Mouse (Mus musculus) CH12.LX (cell line): ENCODE data around the gene Usp39. TPM values are rescaled to one million over a fixed set of nuclear protein-coding genes. Genes with fewer than 3 reads are reported as not detected.
A peak's percentile ranks its signal among the peaks of the same experiment; 100 is the strongest.

Experiments
- DNase-seq: peaks from one replicate; pipeline ENCODE4 v3.0.0-alpha.2; 2013; ENCODE audit errors: extremely low read depth
- H3K27ac ChIP-seq: 2 replicates; pipeline ENCODE4 v1.5.1; 2012; ENCODE audit warnings: low read depth, mild to moderate bottlenecking, control low read depth, moderate library complexity; ENCODE audit not compliant: insufficient read depth
- H3K27me3 ChIP-seq: replicated peaks from 2 replicates; pipeline ENCODE3; 2012; ENCODE audit warnings: inconsistent platforms
- H3K36me3 ChIP-seq, 2 experiments: replicated peaks in 1 of 2; 2 replicates each; pipeline versions ENCODE3 to v1.6.1; 2012; ENCODE audit warnings: inconsistent platforms in 1 of 2, low read length in 1 of 2, mild to moderate bottlenecking in 1 of 2, mixed read lengths in 1 of 2, moderate library complexity in 1 of 2; ENCODE audit not compliant: control insufficient read depth in 1 of 2, insufficient read depth in 1 of 2
- H3K4me1 ChIP-seq, 2 experiments: 2 replicates each; pipeline ENCODE4 v1.6.1; 2012; ENCODE audit warnings: inconsistent platforms in 1 of 2, moderate library complexity in 1 of 2; ENCODE audit not compliant: insufficient read depth in 2 of 2, control insufficient read depth in 1 of 2
- H3K4me2 ChIP-seq: 2 replicates; pipeline ENCODE4 v1.6.1; 2012; ENCODE audit warnings: low read depth, mild to moderate bottlenecking, control low read depth; ENCODE audit not compliant: poor library complexity, insufficient read depth, severe bottlenecking
- H3K4me3 ChIP-seq, 3 experiments: fragments of 150-350 bp in 1 of 3; sonication (generic) in 1 of 3; replicated peaks in 1 of 3; 2 replicates each; pipeline versions ENCODE3 to v1.5.1; 2011 to 2012; ENCODE audit warnings: low read depth in 2 of 3, low read length in 2 of 3, mild to moderate bottlenecking in 2 of 3, moderate library complexity in 2 of 3, control low read depth in 1 of 3, improper control_type of control experiment in 1 of 3, inconsistent platforms in 1 of 3, mixed read lengths in 1 of 3; ENCODE audit not compliant: poor library complexity in 1 of 3
- H3K79me2 ChIP-seq: replicated peaks from 2 replicates; pipeline ENCODE4 v1.6.1; 2012; ENCODE audit warnings: mild to moderate bottlenecking, moderate library complexity; ENCODE audit not compliant: control insufficient read depth, poor library complexity, insufficient read depth, severe bottlenecking; ENCODE audit errors: extremely low read depth
- H3K9ac ChIP-seq: 2 replicates; pipeline ENCODE4 v1.6.1; 2012; ENCODE audit warnings: low read depth, mild to moderate bottlenecking, control low read depth, moderate library complexity; ENCODE audit not compliant: insufficient read depth
- H3K9me3 ChIP-seq: replicated peaks from 2 replicates; pipeline ENCODE3; 2012; ENCODE audit warnings: low read length, inconsistent platforms, mixed read lengths
- CHD2 ChIP-seq: IDR thresholded peaks from 2 replicates; pipeline ENCODE4 v1.6.1; 2011; ENCODE audit warnings: low read length, improper control_type of control experiment
- CTCF ChIP-seq, 2 experiments: IDR thresholded peaks in 1 of 2; conservative IDR thresholded peaks in 1 of 2; 2 replicates each; pipeline ENCODE4 v1.5.1; 2011 to 2012; ENCODE audit warnings: low read depth in 2 of 2, low read length in 2 of 2, improper control_type of control experiment in 1 of 2, inconsistent platforms in 1 of 2, mild to moderate bottlenecking in 1 of 2, moderate library complexity in 1 of 2
- ETS1 ChIP-seq: conservative IDR thresholded peaks from 2 replicates; pipeline ENCODE4 v1.6.1; 2012; ENCODE audit warnings: low read depth, mild to moderate bottlenecking, inconsistent platforms, low read length, improper control_type of control experiment, moderate library complexity
- GABPA ChIP-seq: IDR thresholded peaks from 2 replicates; pipeline ENCODE4 v1.6.1; 2012; ENCODE audit warnings: low read depth, low read length, improper control_type of control experiment, inconsistent platforms; ENCODE audit not compliant: insufficient replicate concordance
- HCFC1 ChIP-seq: IDR thresholded peaks from 2 replicates; pipeline ENCODE4 v1.6.1; 2012; ENCODE audit warnings: low read depth, mild to moderate bottlenecking, inconsistent platforms, low read length, improper control_type of control experiment
- IRF4 ChIP-seq: IDR thresholded peaks from 2 replicates; pipeline ENCODE4 v1.6.1; 2014; ENCODE audit warnings: low read depth, mild to moderate bottlenecking, inconsistent platforms, low read length, improper control_type of control experiment
- JUN ChIP-seq: IDR thresholded peaks from 2 replicates; pipeline ENCODE4 v1.6.1; 2011; ENCODE audit warnings: low read depth, mild to moderate bottlenecking, low read length, improper control_type of control experiment, moderate library complexity; ENCODE audit not compliant: insufficient read depth
- JUND ChIP-seq: conservative IDR thresholded peaks from 2 replicates; pipeline ENCODE4 v1.6.1; 2011; ENCODE audit warnings: low read depth, low read length, improper control_type of control experiment
- MAFK ChIP-seq: IDR thresholded peaks from 2 replicates; pipeline ENCODE4 v1.6.1; 2011; ENCODE audit warnings: low read length, improper control_type of control experiment; ENCODE audit not compliant: insufficient replicate concordance
- MAZ ChIP-seq: IDR thresholded peaks from 2 replicates; pipeline ENCODE4 v1.6.1; 2012; ENCODE audit warnings: low read depth, mild to moderate bottlenecking, inconsistent platforms, low read length, improper control_type of control experiment, moderate library complexity
- MEF2A ChIP-seq: IDR thresholded peaks from 2 replicates; pipeline ENCODE4 v1.6.1; 2014; ENCODE audit warnings: low read depth, mild to moderate bottlenecking, inconsistent platforms, low read length, improper control_type of control experiment, borderline replicate concordance
- MXI1 ChIP-seq: IDR thresholded peaks from 2 replicates; pipeline ENCODE4 v1.6.1; 2011; ENCODE audit warnings: mild to moderate bottlenecking, low read depth, low read length, improper control_type of control experiment
- MYC ChIP-seq: IDR thresholded peaks from 2 replicates; pipeline ENCODE4 v1.6.1; 2011; ENCODE audit warnings: low read depth, mild to moderate bottlenecking, improper control_type of control experiment, low read length
- POLR2A ChIP-seq: IDR thresholded peaks from 2 replicates; pipeline ENCODE4 v1.6.1; 2011; ENCODE audit warnings: low read depth, mild to moderate bottlenecking, improper control_type of control experiment, low read length
- POLR2AphosphoS2 ChIP-seq: IDR thresholded peaks from 2 replicates; pipeline ENCODE4 v1.6.1; 2011; ENCODE audit warnings: low read depth, low read length, improper control_type of control experiment
- RCOR1 ChIP-seq: conservative IDR thresholded peaks from 2 replicates; pipeline ENCODE4 v1.6.1; 2012; ENCODE audit warnings: low read depth, mild to moderate bottlenecking, inconsistent platforms, low read length, improper control_type of control experiment
- SIN3A ChIP-seq: IDR thresholded peaks from 2 replicates; pipeline ENCODE4 v1.6.1; 2012; ENCODE audit warnings: low read length, improper control_type of control experiment, inconsistent platforms
- SMC3 ChIP-seq: IDR thresholded peaks from 2 replicates; pipeline ENCODE4 v1.6.1; 2011; ENCODE audit warnings: low read depth, low read length, improper control_type of control experiment
- TBP ChIP-seq: conservative IDR thresholded peaks from 2 replicates; pipeline ENCODE4 v1.6.1; 2011; ENCODE audit warnings: low read depth, low read length, improper control_type of control experiment
- TCF12 ChIP-seq: IDR thresholded peaks from 2 replicates; pipeline ENCODE4 v1.6.1; 2014; ENCODE audit warnings: low read depth, mild to moderate bottlenecking, inconsistent platforms, low read length, improper control_type of control experiment
- UBTF ChIP-seq: IDR thresholded peaks from 2 replicates; pipeline ENCODE4 v1.6.1; 2012; ENCODE audit warnings: low read depth, mild to moderate bottlenecking, inconsistent platforms, low read length, improper control_type of control experiment, moderate library complexity
- USF2 ChIP-seq: conservative IDR thresholded peaks from 2 replicates; pipeline ENCODE4 v1.6.1; 2011; ENCODE audit warnings: low read depth, low read length, improper control_type of control experiment
- ZC3H11A ChIP-seq: IDR thresholded peaks from 2 replicates; pipeline ENCODE4 v1.6.1; 2012; ENCODE audit warnings: low read depth, mild to moderate bottlenecking, inconsistent platforms, low read length, improper control_type of control experiment
- ZKSCAN1 ChIP-seq: IDR thresholded peaks from 2 replicates; pipeline ENCODE4 v1.6.1; 2012; ENCODE audit warnings: low read depth, inconsistent platforms, low read length, improper control_type of control experiment, borderline replicate concordance
- ZMIZ1 ChIP-seq: IDR thresholded peaks from 2 replicates; pipeline ENCODE4 v1.6.1; 2012; ENCODE audit warnings: low read depth, mild to moderate bottlenecking, inconsistent platforms, low read length, improper control_type of control experiment
- ZNF384 ChIP-seq: IDR thresholded peaks from 2 replicates; pipeline ENCODE4 v1.6.1; 2012; ENCODE audit warnings: low read depth, low read length, improper control_type of control experiment, inconsistent platforms
- dilution Hi-C: fragments of 300-500 bp; cut with MboI; formaldehyde crosslinking; loops from 2 replicates; pipeline ENCODE4 v1.14.3; 2020; ENCODE audit warnings: low sequenced_read_pairs; ENCODE audit not compliant: extremely low pct_unique_long_range_greater_than_20kb, extremely low pct_ligation_motif_present
- in situ Hi-C: fragments of 300-500 bp; cut with MboI; formaldehyde crosslinking; loops from 3 replicates; pipeline ENCODE4 v1.14.3; 2019; ENCODE audit warnings: low sequenced_read_pairs, low pct_ligation_motif_present, low pct_unique_long_range_greater_than_20kb, mixed read lengths
- polyA plus RNA-seq: library from polyadenylated mRNA; unstranded; fragments of >175 nt; gene quantifications from 2 replicates; pipeline ENCODE4 v1.2.1, GENCODE M21; 2012; ENCODE audit warnings: low read depth; ENCODE audit not compliant: insufficient read length
- total RNA-seq, 2 experiments: library from RNA; depleted of rRNA; stranded (reverse); fragments of 300-350 nt in 1 of 2; fragments of >200 nt in 1 of 2; gene quantifications; 2 replicates each; pipeline ENCODE4 v1.2.3; 2012 to 2014

Gene Usp39
- total and polyA plus RNA-seq, 3 experiments, result 74.5 to 138 (median 88.2) TPM

- in situ Hi-C loops, result no loop called here
- Histone ChIP-seq H3K9me3 (no peaks in the 10 kb centered on the region), H3K27me3 (peaks cover 10% of the 10 kb centered on the region), H3K79me2 (no peaks in the 10 kb centered on the region), H3K4me3 (no peak overlapping the region), H3K36me3 (peaks cover 5 to 32% of the 10 kb centered on the region in 2 experiments), H3K4me1 (peaks cover 0 to 9% of the 10 kb centered on the region in 2 experiments; a peak in 2 of 4 replicates), H3K4me2 (no peak overlapping the region), H3K27ac (no peak overlapping the region)
- no peak for DNase-seq
- no peak for TF ChIP-seq ZKSCAN1
- no peak for TF ChIP-seq TBP
- TF ChIP-seq ZNF384, result no peak
- no peak for TF ChIP-seq MAFK
- TF ChIP-seq CTCF (conservative IDR thresholded peaks at IDR 0.05 in 1 of 2, IDR thresholded peaks at IDR 0.05 in 1 of 2; ENCODE audit: low read depth in 2 of 2, low read length in 2 of 2), result no peak
- TF ChIP-seq SIN3A, result no peak
- no peak for TF ChIP-seq SMC3
- TF ChIP-seq IRF4, result no peak
- no peak for TF ChIP-seq ETS1
- no peak for TF ChIP-seq ZC3H11A
- no peak for TF ChIP-seq MXI1
- TF ChIP-seq HCFC1, result no peak
- no peak for TF ChIP-seq UBTF
- no peak for TF ChIP-seq CHD2
- no peak for TF ChIP-seq JUN
- TF ChIP-seq ZMIZ1, result no peak
- TF ChIP-seq, all 38 proteins: peak for 0
- no peak overlapping the region for H3K9ac ChIP-seq
- dilution Hi-C loops, result no loop called here
These were observed 37.5 kb upstream of the Usp39 start for GRCm38 (mm10) chr6:72382494-72382893.

GRCm38 (mm10) chr6:72380131-72380770, 35.3 kb upstream of the Usp39 start, which contains the start of gene Vamp5:
Gene Vamp5, minus strand, starts transcription at chr6:72380468.
- in situ Hi-C loops, result no loop called here
- Histone ChIP-seq H3K27me3 (peaks cover 10% of the 10 kb centered on the region), H3K4me2 (peak within 1 kb of the TSS; percentile 33), H3K27ac (no peak within 1 kb of the TSS), H3K4me1 (peaks cover under 1 to 16% of the 10 kb centered on the region in 2 experiments; a peak in 2 of 4 replicates), H3K4me3 (peak within 1 kb of the TSS; percentile 54 to 68 (median 67)), H3K79me2 (no peaks in the 10 kb centered on the region), H3K9me3 (no peaks in the 10 kb centered on the region), H3K36me3 (peaks cover 3 to 14% of the 10 kb centered on the region in 2 experiments), H3K9ac (peak within 1 kb of the TSS; percentile 46; the same call in 1 of the 2 replicates)
- dilution Hi-C loops, result no loop called here
- DNase-seq, result no peak
- peak in 1 of 2 experiments; percentile 64; a peak in 2 of 4 replicates for TF ChIP-seq CTCF (conservative IDR thresholded peaks at IDR 0.05 in 1 of 2, IDR thresholded peaks at IDR 0.05 in 1 of 2; ENCODE audit: low read depth in 2 of 2, low read length in 2 of 2)
- no peak for TF ChIP-seq HCFC1
- no peak for TF ChIP-seq ETS1
- TF ChIP-seq RCOR1, result no peak
- TF ChIP-seq POLR2AphosphoS2, result no peak
- no peak for TF ChIP-seq MYC
- 0 out of 2 replicates have a peak, but pooled peaks have one; percentile 13 for TF ChIP-seq SMC3
- no peak for TF ChIP-seq MAFK
- TF ChIP-seq POLR2A, result peak; percentile 19; the same call in 1 of the 2 replicates
- TF ChIP-seq JUND, result no peak
- peak; percentile 48; the same call in 1 of the 2 replicates for TF ChIP-seq IRF4
- no peak for TF ChIP-seq USF2
- TF ChIP-seq MEF2A, result no peak
- TF ChIP-seq MAZ, result peak; percentile 63; the same call in 1 of the 2 replicates
- TF ChIP-seq GABPA, result no peak
- TF ChIP-seq TCF12, result peak; percentile 38; the same call in 1 of the 2 replicates
- no peak for TF ChIP-seq TBP
- TF ChIP-seq UBTF, result peak; percentile 75; the same call in 1 of the 2 replicates
